Mouse (Mus musculus): ENCODE data around the gene Sergef.

Gene Sergef

GRCm38 (mm10) chr7:46501458-46501857, 138.1 kb downstream of the Sergef start:
- DNase-seq (ENCODE audit: low spot score), result no peak

GRCm38 (mm10) chr7:46499561-46499960, 140.0 kb downstream of the Sergef start:
- no peak for DNase-seq (ENCODE audit: low spot score)

GRCm38 (mm10) chr7:46492134-46492678, 147.4 kb downstream of the Sergef start:
- DNase-seq (ENCODE audit: low spot score), result no peak

GRCm38 (mm10) chr7:46487354-46487753, 152.3 kb downstream of the Sergef start:
- DNase-seq (ENCODE audit: low spot score), result no peak

- no peak for DNase-seq (ENCODE audit: low spot score)
These were observed 152.8 kb downstream of the Sergef start for GRCm38 (mm10) chr7:46486761-46487160.

- DNase-seq (ENCODE audit: low spot score), result no peak
These were observed 155.4 kb downstream of the Sergef start for GRCm38 (mm10) chr7:46484223-46484622.

- DNase-seq (ENCODE audit: low spot score), result no peak
These were observed 156.6 kb downstream of the Sergef start for GRCm38 (mm10) chr7:46483050-46483449.

GRCm38 (mm10) chr7:46482099-46482531, 157.5 kb downstream of the Sergef start:
- DNase-seq (ENCODE audit: low spot score), result no peak

GRCm38 (mm10) chr7:46479793-46480192, 159.8 kb downstream of the Sergef start:
- no peak for DNase-seq (ENCODE audit: low spot score)

GRCm38 (mm10) chr7:46477456-46477855, 162.2 kb downstream of the Sergef start:
- DNase-seq (ENCODE audit: low spot score), result no peak

GRCm38 (mm10) chr7:46475464-46475863, 164.1 kb downstream of the Sergef start:
- DNase-seq (ENCODE audit: low spot score), result no peak

- no peak for DNase-seq (ENCODE audit: low spot score)
These were observed 166.5 kb downstream of the Sergef start for GRCm38 (mm10) chr7:46473141-46473540.

GRCm38 (mm10) chr7:46471054-46471737, 168.4 kb downstream of the Sergef start:
- DNase-seq (ENCODE audit: low spot score), result no peak

GRCm38 (mm10) chr7:46469542-46469941, 170.1 kb downstream of the Sergef start:
- DNase-seq (ENCODE audit: low spot score), result no peak

- DNase-seq (ENCODE audit: low spot score), result no peak
These were observed 173.1 kb downstream of the Sergef start for GRCm38 (mm10) chr7:46466422-46466981.

- DNase-seq (ENCODE audit: low spot score), result no peak
These were observed 176.5 kb downstream of the Sergef start for GRCm38 (mm10) chr7:46463136-46463535.

GRCm38 (mm10) chr7:46462287-46462686, 177.3 kb downstream of the Sergef start:
- DNase-seq (ENCODE audit: low spot score), result peak; percentile 21

- DNase-seq (ENCODE audit: low spot score), result no peak
These were observed 179.9 kb downstream of the Sergef start for GRCm38 (mm10) chr7:46459605-46460245.

- no peak for DNase-seq (ENCODE audit: low spot score)
These were observed 180.4 kb downstream of the Sergef start for GRCm38 (mm10) chr7:46459200-46459599.

- DNase-seq (ENCODE audit: low spot score), result no peak
These were observed 181.7 kb downstream of the Sergef start for GRCm38 (mm10) chr7:46457889-46458288.

GRCm38 (mm10) chr7:46453930-46454679, 185.5 kb downstream of the Sergef start:
- DNase-seq (ENCODE audit: low spot score), result peak; percentile 23

- no peak for DNase-seq (ENCODE audit: low spot score)
These were observed 190.5 kb downstream of the Sergef start for GRCm38 (mm10) chr7:46448922-46449645.

Measured in layer of hippocampus, adult 11-12 months (tissue).